Mouse (Mus musculus) adipose tissue, adult 10 weeks (tissue): ENCODE data around the gene Selenok. TPM values are rescaled to one million over a fixed set of nuclear protein-coding genes. Genes with fewer than 3 reads are reported as not detected.

ENCODE experiments used
- polyA plus RNA-seq: library from polyadenylated mRNA; stranded (reverse); fragments of 350-450 nt; fragmentation: Illumina TruSeq; extraction: RNeasy Lipid Tissue Mini Kit (QIAGEN cat#74804); gene quantifications from one replicate; pipeline ENCODE4 v1.2.3, GENCODE M21; 2014; ENCODE audit warnings: low read depth, low replicate concordance

Selenok gene
- 189 TPM for polyA plus RNA-seq

GRCm38 (mm10) chr14:29968075-29968821 is at the start of gene Selenok:
Selenok (plus strand) TSS chr14:29968308.

GRCm38 (mm10) chr14:29978254-29979204 is 10.4 kb downstream of the Selenok start, which contains the start of gene Actr8:
Actr8 (plus strand) TSS chr14:29978337.

DNA sequence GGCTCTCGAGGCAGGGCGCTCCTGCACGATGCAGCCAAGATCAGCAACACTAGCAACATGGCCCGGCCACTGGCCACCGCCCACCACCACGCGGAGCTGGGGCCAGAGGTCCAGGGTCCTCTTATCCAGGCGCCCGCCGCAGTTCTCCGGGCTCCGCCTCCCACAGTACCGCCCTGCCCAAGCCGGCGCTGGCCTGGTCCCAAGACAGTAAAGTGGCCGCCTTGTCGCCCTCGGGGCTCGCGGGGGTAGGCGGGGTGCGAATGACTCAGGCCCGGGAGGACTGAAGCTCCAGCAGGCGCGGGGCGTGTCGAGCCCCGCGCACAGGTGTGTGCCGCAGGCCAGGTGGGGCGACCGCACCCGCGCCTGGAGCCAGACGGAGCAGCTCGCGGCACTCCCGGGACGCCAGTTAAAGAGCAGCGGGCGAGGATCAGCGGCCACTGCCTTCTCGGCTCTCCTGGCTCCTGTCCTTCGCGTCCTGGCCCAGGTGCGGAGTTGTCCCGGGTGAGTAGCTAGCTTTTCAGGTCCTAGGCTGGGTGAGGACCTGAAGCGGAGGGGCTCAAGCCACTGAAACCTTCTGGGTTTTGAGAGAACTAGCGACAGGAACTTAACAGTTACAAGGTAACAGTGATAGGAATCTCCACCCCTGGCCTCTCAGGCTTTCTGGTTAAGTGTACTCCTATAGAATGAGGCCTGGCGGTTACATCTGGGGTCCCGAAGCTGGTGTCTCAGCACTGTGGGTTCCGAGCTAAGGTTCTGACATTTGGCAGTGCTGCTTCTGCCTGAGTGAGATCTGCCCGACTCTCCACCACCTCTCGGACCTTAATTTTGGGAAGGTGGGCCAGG is 40.8 kb downstream of the Selenok start, which contains the start of the genes Il17rb and Chdh:
Gene Il17rb (minus strand): TSS at position 164 of the 843 bp plus-strand sequence.
Gene Chdh (plus strand): TSS at position 291 of the 843 bp plus-strand sequence.

Other genes starting within 250 kb of the Selenok start
- 10.5 TPM for gene Cacna2d3, start 246.4 kb upstream of the Selenok start, polyA plus RNA-seq
- gene Actr8, start 10.0 kb downstream of the Selenok start, polyA plus RNA-seq: 37.6 TPM
- 14.5 TPM for gene Il17rb, start 40.6 kb downstream of the Selenok start, polyA plus RNA-seq
- 49.5 TPM for gene Chdh, start 40.7 kb downstream of the Selenok start, polyA plus RNA-seq